Mouse (Mus musculus) adrenal gland, adult 18-20 months (tissue): ENCODE results near the gene Cd63. TPM values are rescaled to one million over a fixed set of nuclear protein-coding genes. Genes with fewer than 3 reads are reported as not detected.

Experiments
- DNase-seq, 2 experiments: peaks; one replicate each; pipeline ENCODE4 v3.0.0; 2021 to 2022; ENCODE audit warnings: low spot score in 2 of 2
- total RNA-seq, 2 experiments: library from RNA; stranded (reverse); gene quantifications; 1 replicate in 1 of 2; 2 replicates in 1 of 2; pipeline ENCODE4 v1.2.3; 2021

Gene Cd63
- total RNA-seq, 2 experiments from 2014 or later = 288 to 358 TPM

DNA sequence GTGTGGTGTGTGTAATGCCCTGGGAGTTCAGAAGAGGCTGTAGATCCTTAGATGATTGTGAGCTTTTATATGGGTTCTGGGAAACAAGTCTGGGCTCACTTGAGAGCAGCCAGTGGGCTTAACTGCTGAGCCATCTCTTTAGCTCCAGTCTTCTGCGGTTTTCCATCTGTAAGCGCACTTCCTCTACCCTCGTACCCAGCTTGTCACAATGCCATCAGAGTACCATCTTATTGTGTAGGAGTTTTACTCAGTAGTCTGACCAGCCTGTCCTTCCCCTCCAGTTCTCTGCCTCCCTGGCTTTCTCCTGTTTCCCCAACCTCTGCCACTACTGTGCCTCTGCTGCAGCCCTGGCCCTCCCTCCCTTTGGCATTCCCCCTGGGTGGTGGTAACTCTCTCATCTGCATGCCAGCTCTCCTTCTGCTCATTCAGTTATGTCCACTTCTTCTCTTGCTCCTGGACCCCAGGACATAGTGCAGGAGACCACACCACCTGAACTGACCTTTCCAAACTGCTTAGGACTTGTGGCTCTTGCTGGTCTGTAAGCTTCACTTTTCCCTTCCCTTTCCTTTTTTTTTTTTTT lies 1.7 kb downstream of the Cd63 start:
- no peak for DNase-seq

DNA sequence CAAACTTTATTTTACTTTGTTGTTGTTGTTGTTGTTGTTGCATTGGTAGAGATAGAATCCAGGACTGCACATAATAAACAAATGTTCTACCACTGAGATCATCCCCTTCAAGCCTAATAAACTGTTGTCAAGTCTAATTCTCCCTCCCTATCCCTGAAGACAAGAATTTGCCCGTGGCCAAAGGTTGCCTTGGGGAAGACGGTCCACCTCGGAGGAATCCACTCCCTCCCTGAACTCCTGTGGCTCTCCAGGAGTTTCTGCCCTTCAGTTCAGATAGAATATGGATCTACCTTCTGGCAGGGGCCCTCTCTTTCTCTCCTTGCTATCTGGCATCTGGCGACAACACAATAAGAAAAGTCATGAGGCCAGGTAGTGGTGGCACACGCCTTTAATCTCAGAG lies 4.0 kb downstream of the Cd63 start:
- DNase-seq = no peak

DNA sequence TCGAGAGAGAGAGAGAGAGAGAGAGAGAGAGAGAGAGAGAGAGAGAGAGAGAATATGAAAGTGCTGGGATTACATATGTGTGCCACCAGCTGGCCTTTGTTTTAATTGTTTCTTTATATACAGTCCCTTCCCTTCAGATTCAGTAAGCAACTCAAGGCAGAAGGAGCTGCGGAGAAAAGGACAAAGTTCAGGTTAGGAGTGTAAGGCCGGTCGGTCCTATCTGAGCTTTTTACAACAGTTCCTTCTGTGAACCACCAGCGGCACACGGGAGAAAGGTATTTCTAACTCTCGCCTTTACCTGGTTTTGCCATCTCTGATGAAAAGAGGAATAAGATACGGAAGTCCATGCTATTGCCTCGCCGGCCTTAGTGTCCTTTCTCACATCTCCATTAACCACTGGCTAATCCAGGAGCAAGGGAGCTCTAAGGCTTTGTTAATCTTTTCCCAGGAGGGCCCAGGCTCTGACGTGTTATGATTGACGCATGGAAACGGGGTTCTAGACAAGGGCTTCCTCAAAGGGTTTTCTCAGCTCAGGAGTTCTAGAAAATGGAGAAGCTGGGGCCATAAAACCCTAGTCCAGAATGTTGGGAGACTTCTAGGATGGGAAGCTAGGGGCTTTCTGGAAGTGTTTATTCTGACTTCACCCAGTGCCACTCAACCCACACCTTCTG lies 8.1 kb downstream of the Cd63 start:
- no peak for DNase-seq

DNA sequence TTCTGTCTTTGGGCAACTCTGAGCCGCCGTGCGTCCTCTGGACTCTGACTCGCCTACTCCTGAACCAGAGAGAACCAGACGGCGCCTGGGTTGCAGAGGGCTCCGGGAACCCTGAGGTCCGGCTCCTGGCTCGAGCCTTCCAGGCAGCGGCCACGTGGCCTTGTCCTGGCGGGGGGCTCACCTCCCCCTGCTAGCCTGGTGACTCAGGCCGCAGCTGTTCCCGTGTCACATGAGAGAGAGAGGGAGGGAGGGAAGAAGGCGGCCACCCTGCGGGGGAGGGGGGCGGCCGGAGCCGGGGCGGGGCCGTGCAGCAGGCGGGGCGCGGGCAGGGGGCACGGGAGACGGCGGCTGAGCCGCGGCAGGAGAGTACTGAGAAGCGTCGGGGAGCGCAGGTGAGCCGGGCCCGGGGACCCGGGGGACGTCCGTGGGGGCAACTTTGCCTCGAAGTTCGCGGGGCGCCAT lies 8.8 kb downstream of the Cd63 start:
- peak; percentile 82 to 84 for DNase-seq

DNA sequence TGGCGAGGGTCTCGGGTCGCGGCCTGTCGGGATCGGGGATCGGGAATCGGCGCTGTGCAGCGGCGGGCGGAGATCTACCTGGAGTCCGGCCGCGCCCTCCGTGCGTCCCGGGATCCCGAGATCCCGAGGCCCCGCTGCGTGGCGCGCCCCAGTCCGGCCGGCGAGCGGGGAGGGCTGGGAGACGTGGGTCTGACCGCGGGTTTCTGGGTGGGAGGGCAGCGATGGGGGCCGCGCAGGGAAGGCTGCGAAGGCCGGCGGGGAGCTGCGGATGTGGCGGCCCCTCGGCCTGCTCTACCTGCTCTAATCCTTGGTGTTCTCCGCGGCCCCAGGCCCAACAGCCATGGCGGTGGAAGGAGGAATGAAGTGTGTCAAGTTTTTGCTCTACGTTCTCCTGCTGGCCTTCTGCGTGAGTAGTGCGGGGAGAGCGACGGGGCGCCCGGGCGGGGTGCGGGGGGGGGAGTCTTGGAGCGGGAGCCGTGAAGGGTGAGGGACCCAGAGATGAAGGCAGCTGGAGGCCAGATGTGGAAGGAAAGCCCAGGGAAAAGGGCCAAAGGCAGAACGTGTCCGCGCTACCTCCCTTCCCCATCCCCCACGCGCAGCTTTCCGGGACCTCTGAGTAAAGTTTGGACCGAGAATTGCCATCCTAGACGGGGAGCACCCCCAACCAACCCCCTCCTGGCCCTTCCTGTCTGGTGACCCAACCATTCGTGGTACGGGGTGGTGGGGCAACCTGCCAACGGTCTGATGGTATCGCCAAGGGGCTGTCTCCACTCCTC lies 9.5 kb downstream of the Cd63 start:
- DNase-seq = peak; percentile 47 to 55

DNA sequence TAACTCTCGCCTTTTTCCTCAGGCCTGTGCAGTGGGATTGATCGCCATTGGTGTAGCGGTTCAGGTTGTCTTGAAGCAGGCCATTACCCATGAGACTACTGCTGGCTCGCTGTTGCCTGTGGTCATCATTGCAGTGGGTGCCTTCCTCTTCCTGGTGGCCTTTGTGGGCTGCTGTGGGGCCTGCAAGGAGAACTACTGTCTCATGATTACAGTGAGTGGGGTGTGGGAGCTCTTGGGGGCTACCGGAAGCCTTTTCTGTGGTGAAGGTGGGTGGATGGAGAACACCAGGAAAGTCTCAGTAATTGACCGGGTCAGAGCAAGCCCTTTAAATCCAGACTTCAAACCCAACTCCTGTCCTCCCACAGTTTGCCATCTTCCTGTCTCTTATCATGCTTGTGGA lies 10.6 kb downstream of the Cd63 start:
- no peak for DNase-seq

DNA sequence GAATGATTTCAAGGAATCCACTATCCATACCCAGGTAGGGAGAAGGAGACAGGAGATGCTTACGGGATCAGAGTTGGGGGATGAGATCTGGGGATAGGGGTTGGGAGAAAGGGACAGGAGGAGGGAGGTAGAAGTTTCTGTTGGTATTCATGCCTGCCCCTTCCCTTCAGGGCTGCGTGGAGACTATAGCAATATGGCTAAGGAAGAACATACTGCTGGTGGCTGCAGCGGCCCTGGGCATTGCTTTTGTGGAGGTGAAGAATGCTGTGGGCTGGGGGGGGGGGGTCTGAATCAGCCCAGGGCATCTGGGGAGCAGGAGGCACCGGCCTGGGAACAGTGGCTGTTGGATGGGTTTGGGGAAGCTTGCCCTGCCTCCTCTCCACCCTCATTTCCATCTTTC lies 11.5 kb downstream of the Cd63 start:
- DNase-seq = no peak

DNA sequence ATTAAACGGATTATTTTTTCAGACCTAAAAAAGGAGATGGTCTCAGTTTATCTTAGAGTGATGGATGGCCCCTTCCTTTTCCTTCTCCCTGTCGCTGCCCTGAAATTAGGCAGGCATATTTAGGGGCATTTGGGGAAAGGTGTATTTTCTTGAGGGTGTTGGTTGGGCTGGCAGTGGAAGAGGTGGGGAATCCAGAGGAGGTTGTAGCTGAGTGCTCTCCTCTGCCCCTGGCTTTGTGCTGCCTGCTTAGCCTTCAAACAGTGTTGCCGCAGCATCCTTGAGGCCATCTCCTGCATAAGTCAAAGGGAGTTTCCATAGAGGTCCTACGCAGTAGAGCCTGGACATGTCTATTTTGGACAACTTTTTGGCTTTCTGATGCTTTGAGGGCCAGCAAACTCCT lies 12.0 kb downstream of the Cd63 start:
- no peak for DNase-seq

DNA sequence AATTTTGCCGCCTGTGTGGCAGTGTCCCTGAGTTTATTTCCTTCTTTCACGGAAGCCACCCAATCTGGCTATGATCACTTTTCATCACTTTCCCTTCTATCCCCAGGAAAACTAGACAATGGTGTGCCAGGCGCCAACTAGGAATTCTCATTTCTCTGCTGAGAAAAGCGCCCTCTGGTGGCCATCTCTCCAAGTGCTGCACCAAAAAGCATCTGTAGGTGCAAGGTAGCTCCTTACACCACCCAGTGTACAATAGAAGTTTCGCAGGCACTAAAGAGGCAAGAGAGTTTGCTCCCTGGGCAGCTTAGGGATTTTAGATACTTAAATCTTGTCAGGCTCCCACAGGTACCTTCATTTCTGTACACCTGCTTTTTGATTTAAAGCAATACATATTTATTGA lies 12.4 kb downstream of the Cd63 start:
- DNase-seq = peak; percentile 86 to 87

DNA sequence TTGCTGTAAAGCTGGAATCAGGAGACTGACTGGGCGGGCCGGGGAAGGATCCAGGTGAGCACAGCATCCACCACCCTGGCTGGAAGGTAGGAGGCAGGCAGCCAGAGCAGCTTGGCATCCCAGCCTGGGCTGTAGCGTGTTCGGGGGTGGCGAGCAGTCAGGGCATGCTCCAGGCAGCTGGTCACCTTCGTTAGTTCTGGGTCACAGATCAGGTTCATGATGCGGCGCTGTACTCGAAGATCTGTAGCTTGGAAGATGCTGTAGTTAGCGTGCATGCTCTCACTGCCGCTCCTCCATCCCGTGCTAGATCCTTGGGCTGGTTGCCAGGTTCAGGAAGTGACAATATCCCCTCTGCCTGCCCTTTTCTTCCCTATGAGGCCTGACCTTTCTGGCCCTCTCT lies 12.9 kb downstream of the Cd63 start:
- DNase-seq = no peak

DNA sequence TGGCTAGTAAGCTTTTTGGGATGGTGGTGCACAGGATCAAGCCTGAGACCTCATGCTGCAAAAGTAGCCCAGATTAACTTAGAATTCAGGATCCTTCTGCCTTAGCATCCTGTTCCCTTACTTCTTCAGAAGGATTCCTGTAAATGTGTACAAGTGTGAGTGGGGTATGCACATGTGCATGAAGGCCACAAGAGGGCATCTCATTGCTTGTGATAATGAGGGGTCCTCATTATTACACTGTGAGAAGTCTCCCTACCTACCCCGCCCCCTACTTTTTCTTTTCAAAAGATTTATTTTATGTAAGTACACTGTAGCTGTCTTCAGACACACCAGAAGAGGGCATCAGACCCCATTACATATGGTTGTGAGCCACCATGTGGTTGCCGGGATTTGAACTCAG lies 14.8 kb downstream of the Cd63 start:
- no peak for DNase-seq

DNA sequence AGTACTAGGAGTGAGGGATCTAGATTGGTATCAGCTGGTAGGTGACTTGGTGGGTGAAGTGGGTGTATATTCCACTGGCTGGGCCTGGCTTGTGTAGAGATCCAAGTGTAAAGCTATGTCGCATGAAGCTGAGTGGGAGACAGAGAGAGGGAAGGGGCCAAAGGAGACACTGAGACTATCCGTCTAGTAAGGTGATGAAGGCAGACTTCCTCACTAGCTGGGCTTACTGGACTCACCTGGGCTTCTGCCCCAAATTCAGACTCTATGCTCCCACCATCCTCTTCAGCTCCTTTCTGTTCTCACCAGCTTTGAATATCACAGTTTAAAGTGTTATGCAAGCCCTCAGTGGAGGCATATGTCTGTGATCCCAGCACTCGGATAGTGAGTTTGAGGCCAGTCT lies 15.9 kb downstream of the Cd63 start:
- DNase-seq = no peak

DNA sequence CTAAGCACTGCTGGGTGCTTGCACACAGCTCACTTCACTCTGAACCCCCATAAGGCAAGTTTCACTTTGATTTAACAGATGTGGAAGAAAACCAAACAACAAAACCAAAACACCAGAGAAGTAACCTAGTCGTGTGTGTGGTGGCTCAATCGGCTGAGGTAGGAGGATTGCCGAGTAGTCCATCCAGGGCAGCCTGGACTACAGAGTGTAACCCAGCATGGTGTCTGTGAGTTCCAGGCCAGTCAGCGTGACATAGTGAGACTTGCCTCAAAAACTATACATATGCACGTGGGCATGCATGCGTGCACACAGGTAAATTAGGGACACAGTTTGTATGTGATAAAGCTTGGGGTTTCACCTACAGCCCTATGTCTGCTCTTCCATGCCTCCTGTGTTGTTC lies 16.6 kb downstream of the Cd63 start:
- no peak for DNase-seq

DNA sequence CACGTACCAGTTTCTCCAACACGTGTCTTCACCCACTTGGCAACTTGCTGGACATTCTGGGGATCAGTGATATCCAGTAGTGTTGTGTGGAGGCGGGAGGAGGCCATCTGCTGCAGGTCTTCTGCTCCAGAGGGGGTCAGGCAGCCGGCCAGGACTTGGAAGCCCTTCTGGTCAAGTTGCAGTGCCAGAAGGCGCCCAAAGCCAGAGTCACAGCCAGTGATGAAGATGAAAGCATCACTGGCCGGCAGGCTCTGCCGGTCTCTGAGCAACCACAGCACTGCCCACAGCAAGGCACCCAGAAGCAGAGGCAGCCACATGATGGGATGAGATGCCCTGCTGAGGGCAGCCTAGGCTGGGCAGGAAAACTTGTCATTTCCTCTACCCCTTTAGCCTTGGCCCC lies 17.5 kb downstream of the Cd63 start:
- DNase-seq = no peak

DNA sequence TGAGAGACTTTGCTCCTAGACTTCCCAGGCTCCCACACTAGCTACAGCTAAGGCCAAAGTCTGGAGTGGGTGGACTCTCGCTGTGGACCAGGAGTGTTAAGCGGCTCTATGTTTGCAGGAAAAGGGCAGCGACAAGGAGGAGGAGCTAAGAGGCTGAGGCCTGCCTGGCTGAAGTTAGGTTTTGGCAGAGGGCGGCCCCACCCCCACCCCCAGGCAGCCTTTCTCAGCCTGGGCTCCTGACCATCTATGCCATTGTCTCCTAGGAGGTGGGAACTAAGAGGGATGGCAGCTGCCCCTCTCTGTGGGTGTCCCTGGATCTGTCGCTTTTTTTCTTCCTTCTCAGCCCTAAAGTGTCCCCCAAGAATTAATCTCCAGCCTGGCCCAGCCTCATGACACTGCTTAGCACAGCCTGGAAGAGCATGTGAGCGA lies 18.4 kb downstream of the Cd63 start:
- no peak for DNase-seq

DNA sequence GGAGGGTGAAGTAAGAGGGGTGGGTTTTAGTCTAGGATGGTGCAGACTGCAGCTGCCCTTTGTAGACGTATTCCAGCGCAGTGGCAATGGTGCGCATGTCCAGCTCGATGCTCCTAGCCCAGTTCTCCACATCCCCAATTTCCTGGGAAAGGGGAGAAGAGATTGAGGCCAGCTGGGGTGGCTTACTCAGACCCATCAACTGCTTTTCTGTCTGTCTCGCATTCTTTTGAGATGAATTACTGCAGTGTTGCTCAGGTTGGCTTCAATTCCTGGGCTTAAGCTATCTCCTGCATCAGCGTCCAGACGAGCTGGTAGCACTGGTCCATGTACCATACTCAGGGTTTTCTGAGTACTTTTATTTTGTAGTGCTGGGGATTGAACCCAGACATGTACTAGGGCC lies 19.2 kb downstream of the Cd63 start:
- no peak for DNase-seq

DNA sequence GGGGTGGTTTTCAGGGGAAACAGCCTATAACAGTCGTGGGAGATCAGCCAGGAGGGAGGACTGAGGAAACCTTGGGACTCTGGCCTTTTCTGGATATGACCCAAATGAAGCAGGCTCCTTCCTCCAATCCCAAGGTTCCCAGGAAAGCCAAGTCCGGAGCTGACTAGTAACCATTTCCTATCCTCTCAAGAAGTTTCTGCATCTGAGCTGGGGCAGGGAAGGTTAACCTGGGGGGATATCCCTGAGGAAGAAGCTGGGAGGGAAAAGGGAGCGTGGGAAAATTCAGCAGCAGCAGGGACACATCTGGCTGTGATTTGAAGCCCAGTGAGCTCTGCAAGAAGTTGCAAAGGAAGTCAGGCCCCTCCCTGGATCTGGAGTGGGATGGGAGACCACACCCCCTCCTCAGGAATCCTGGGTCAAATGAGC lies 20.0 kb downstream of the Cd63 start:
- peak in 1 of 2 experiments; percentile 25 for DNase-seq

DNA sequence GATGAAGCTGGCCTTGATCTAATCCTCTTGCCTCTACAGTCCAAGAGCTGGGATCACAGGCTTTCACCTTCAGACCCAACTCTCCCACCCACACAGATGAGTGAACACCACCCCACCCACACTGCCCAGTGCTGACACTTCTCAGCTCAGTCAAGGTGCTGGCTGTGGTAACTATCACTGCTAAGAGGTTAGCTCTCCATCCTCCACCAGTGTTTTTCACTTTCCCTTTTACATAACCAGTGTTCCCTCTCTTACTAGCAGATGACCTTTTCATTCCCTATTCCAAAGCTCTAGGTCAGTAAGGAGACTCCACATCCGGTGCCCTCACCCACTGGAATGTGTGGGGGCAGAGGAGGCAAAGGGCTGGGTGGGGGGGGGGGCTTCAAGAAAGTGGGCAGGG lies 20.5 kb downstream of the Cd63 start:
- DNase-seq = no peak

DNA sequence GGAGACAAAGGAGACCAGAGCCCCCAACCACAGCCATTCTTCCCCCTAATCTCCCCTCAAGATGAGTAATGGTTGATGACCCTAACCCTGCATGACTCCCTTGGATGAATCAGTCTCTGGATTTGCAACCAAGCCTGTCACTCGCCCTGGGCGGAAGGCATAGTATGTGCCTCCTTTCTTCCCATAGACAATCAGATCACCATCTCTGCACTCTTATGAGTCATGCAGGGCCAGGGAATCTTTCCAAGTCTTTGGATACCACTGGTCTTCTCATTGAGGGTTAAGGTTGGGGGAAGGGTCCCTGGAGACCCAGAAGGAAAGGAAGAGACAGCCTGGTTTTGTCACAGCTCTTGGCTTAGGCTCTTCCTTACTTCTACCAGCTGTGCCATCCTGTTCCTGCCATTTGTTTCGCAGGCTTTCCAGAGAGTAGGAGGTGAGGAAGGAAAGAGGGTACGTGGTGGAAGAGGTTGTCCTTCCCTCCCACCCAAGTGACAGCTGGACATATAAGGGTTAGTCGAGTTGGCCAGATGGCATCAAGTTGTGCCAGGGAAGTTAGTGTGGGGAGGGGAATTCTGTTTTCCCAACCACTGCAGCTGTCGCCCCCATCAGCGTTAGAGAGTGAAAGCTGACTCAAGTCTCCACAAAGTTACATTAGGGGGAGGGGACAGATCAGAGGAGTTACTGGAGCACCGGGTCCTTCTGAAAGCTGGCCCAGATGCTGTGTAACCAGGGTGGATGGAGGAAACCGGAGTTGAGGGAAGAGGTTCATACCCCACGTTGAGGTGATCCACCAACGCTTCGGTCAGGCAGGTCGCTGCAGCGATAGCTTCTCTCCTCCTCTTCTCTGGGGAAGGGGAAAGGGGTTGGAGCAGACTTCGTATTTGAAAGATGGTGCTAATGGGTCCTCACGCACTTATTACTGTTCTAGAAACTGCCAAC lies 21.4 kb downstream of the Cd63 start:
- peak; percentile 26 to 33 for DNase-seq

DNA sequence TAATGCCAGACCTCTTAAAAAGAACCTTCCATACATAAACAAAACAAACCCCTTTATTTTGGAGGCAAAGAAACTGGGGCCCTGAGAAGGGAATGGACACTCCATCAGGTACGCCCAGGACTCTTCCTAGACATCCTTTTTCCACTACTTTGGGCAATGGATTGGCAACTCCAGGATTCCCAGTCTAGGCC lies 21.9 kb downstream of the Cd63 start, which contains the start of gene Rdh5:
Rdh5 (minus strand) TSS at position 67 of the 191 bp plus-strand sequence.
- DNase-seq = no peak

DNA sequence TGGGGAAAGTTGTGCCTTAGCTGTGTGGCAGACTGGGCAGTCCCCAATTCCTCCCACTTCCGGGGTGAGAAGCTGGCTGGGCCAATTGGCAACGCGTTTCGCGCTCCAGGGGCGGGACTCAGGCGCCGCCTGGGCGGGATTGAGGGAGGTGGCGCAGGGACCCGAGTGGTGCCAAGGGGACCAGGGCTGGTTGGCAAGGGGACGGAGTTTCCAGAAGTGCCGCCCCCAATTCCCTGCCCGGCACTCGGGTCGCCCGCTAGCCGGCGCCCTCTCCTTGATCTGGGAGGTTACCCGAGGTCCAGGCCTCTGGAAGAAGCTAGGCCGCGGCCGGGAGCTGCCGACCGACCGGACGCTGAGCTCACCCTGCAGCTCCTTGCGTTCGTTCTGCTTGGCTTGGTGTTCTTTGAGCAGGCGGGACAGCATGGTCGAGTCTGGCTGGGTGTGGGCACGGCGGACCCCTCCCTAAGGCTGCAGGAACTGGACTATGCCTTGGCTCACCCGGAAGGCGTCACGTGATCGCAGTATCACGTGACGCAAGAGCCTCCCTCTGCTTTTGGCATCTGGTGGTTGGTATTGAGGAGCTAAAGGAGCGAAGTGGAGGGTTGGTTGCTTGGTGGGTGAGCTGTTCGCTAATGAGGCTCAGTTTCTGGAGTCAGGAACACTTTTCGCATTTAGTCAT lies 22.4 kb downstream of the Cd63 start:
- peak; percentile 92 for DNase-seq
